Mouse (Mus musculus) neural tube, embryonic 13.5 days (tissue): ENCODE data around the gene Ccng2. TPM values are rescaled to one million over a fixed set of nuclear protein-coding genes. Genes with fewer than 3 reads are reported as not detected.

Experiments
- ATAC-seq: fragments of 200-750 bp; cut with Nextera tagmentation; 2 replicates; pipeline ENCODE4 v1.8.0; 2017; ENCODE audit warnings: low read depth, mild to moderate bottlenecking, moderate TSS enrichment, moderate library complexity
- H3K27ac ChIP-seq: fragments of 300-500 bp; sonication (generic); replicated peaks from 2 replicates; pipeline ENCODE4 v1.5.1; 2015; ENCODE audit warnings: moderate library complexity, mild to moderate bottlenecking, inconsistent platforms
- H3K27me3 ChIP-seq: fragments of 300-500 bp; sonication (generic); 2 replicates; pipeline ENCODE4 v1.6.1; 2015; ENCODE audit warnings: mild to moderate bottlenecking, inconsistent platforms
- H3K36me3 ChIP-seq: fragments of 300-500 bp; sonication (generic); 2 replicates; pipeline ENCODE4 v1.6.1; 2015; ENCODE audit warnings: mild to moderate bottlenecking, inconsistent platforms
- H3K4me1 ChIP-seq: fragments of 300-500 bp; sonication (generic); replicated peaks from 2 replicates; pipeline ENCODE4 v1.6.1; 2015; ENCODE audit warnings: inconsistent platforms
- H3K4me2 ChIP-seq: fragments of 300-500 bp; sonication (generic); 2 replicates; pipeline ENCODE4 v1.6.1; 2015; ENCODE audit warnings: inconsistent platforms, mild to moderate bottlenecking, moderate library complexity
- H3K4me3 ChIP-seq: fragments of 300-500 bp; sonication (generic); 2 replicates; pipeline ENCODE4 v1.5.1; 2015; ENCODE audit warnings: mild to moderate bottlenecking, inconsistent platforms
- H3K9ac ChIP-seq: fragments of 300-500 bp; sonication (generic); 2 replicates; pipeline ENCODE4 v1.6.1; 2015; ENCODE audit warnings: moderate library complexity, mild to moderate bottlenecking, inconsistent platforms
- H3K9me3 ChIP-seq: fragments of 300-500 bp; sonication (generic); 2 replicates; pipeline ENCODE4 v1.6.1; 2016; ENCODE audit warnings: inconsistent platforms
- WGBS: fragments of 180-500 bp; shearing (Covaris S2); methylation state at CpG from one replicate; pipeline ENCODE4 v1.1.7; 2015; 5-methylcytosine and 5-hydroxymethylcytosine counted together
- polyA plus RNA-seq: library from polyadenylated mRNA; unstranded; fragments of >200 nt; fragmentation: Nextera tagmentation; extraction: Ambion mirVana; gene quantifications from 2 replicates; pipeline ENCODE4 v1.2.1, GENCODE M21; 2015

Ccng2 gene
- polyA plus RNA-seq, result 110 and 129 TPM in 2 replicates

DNA sequence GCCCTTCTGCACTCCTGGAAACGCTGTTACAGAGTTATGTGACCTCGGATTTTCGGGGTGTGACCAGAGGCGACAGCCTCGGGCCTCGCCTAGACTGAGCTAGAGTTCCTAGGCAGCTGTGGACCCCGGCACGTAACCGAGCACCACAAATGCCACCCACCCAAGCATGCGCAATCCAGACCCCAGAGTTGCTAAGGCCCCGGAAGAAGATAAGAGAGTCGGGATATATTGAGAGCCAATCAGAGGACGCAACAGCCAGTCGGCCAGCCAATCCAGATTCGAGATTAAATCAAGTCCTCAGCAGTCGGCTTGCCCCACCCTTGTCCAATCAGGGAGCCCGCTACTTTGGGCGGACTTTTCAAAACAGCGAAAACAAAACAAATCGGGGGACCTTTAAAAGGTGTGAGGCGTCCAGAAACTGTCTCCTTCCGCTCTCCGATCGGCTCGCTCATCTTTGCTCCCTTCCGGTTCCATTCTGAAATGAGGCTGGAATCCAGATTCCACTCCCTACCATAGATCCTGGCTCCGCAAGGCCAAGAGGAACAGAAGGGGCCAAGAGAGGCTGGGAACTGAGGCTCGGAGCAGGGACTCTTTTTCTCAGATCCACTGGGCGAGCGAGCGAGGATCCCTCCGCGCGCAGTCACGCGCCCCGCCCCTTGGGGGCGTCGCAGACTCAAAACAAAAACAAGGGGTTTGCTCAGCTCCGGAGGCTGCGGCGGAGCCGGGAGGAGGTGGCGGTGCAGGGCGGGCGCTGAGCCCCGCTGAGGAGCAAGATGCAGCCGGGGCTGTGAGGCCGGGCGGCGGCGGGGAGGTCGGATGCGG, at the start of gene Ccng2:
TSS of gene Ccng2 (plus strand) at position 375 of the 822 bp plus-strand sequence.
- peaks cover 23% of the 10 kb centered on the region for H3K4me1 ChIP-seq
- peaks cover 22% of the 10 kb centered on the region for H3K36me3 ChIP-seq
- peak; percentile 96 for ATAC-seq
- H3K9me3 ChIP-seq, result no peaks in the 10 kb centered on the region
- no peaks in the 10 kb centered on the region for H3K27me3 ChIP-seq
- under 1% methylated on average over 54 of the region's 54 CpGs for WGBS
- peak within 1 kb of the TSS; percentile 97 for H3K27ac ChIP-seq
- peak within 1 kb of the TSS; percentile 61 for H3K4me2 ChIP-seq
- peak within 1 kb of the TSS; percentile 99 for H3K9ac ChIP-seq
- H3K4me3 ChIP-seq, result peak within 1 kb of the TSS; percentile 97

DNA sequence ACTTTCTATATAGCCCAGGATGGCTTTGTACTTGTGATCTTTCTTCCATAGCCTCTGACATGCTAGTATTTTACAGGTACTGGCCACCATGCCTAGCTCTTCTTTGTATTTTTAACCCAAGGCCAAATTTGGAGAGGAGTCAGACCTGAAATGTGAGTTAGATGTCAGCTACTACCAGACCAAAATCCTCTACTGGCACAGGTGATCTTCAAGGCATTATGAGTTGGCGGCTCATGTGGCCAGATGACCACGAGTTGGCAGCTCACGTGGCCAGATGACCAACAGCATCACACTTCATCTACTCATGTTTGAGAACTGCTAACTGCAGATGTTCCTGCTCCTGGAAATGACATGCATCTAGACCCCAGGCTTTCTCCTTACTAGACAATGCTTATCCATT, 48.7 kb upstream of the Ccng2 start:
- no peak for ATAC-seq
- no peaks in the 10 kb centered on the region for H3K4me1 ChIP-seq

DNA sequence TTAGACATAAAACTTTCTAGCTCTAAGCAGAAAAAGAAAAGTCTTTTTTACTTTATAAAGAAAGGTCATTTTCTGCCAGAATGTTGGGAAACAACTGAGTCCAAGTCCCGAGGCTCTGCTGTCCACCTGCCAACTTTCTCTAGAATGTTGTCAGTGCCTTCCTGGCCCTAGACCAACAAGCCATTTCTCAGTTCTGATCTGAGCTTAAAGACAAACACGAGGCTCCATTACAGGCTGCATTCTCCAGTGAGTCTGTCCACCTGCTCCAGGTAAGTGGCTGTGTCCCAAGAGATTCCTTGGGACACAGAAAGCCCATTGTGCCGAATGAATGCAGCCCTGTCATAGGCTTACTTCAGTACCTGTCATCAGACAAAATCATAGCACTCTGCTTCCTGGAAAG, 45.4 kb upstream of the Ccng2 start:
- Histone ChIP-seq H3K27ac (no peak overlapping the region), H3K27me3 (no peaks in the 10 kb centered on the region), H3K4me3 (no peak overlapping the region), H3K4me1 (no peaks in the 10 kb centered on the region), H3K36me3 (no peaks in the 10 kb centered on the region), H3K4me2 (no peak overlapping the region), H3K9ac (no peak overlapping the region), H3K9me3 (no peaks in the 10 kb centered on the region)
- ATAC-seq, result no peak
- 75% methylated on average over 3 of the region's 3 CpGs for WGBS

More for the DNA sequence above, 48.7 kb upstream of the Ccng2 start:
- WGBS, result 87% methylated on average over 3 of the region's 3 CpGs
- H3K4me3 ChIP-seq, result no peak overlapping the region
- H3K4me2 ChIP-seq, result no peak overlapping the region
- no peaks in the 10 kb centered on the region for H3K9me3 ChIP-seq
- no peak overlapping the region for H3K27ac ChIP-seq
- H3K27me3 ChIP-seq, result no peaks in the 10 kb centered on the region
- no peak overlapping the region for H3K9ac ChIP-seq
- no peaks in the 10 kb centered on the region for H3K36me3 ChIP-seq

DNA sequence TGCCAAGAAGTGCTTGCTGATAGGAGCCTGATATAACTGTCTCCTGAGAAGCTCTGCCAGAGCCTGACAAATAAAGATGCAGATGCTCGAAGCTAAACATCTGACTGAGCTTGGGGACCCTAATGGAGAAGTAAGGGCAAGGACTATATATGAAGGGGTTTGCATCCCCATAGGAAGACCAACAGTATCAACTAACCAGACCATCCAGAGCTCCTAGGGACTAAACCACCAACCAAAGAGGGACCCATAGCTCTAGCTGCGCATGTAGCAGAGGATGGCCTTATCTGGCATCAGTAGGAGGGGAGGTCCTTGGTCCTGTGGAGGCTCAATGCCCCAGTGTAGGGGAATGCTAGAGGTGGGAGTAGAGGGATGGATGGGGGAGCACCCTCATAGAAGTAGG, 42.5 kb upstream of the Ccng2 start:
- no peak overlapping the region for H3K4me2 ChIP-seq
- no peak for ATAC-seq
- H3K9me3 ChIP-seq, result no peaks in the 10 kb centered on the region
- no peaks in the 10 kb centered on the region for H3K27me3 ChIP-seq
- H3K4me1 ChIP-seq, result no peaks in the 10 kb centered on the region
- H3K4me3 ChIP-seq, result no peak overlapping the region
- no peak overlapping the region for H3K9ac ChIP-seq
- H3K27ac ChIP-seq, result no peak overlapping the region
- no peaks in the 10 kb centered on the region for H3K36me3 ChIP-seq
- WGBS, result 79% methylated on average over 2 of the region's 2 CpGs

DNA sequence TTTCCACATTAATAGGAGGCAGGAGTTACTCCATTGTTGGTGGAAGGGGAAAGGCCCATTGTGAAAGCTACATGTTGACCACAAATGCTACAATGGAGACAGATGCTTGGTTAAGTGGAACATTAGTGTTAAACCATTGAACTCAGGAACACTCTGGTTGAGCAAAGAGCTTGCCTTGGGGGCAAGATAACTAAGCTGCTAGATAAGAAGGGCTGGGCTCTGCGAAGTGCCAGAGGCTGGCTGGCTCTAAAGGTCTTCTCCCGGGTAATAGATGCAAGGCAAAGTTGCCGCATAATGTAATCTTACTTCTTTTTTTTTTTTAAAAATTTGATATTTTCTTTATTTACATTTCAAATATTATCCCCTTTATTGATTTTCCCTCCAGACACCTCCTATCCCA, 39.9 kb upstream of the Ccng2 start:
- Histone ChIP-seq H3K36me3 (no peaks in the 10 kb centered on the region), H3K27ac (no peak overlapping the region), H3K9ac (no peak overlapping the region), H3K27me3 (no peaks in the 10 kb centered on the region), H3K9me3 (no peaks in the 10 kb centered on the region), H3K4me3 (no peak overlapping the region), H3K4me1 (no peaks in the 10 kb centered on the region), H3K4me2 (no peak overlapping the region)
- ATAC-seq, result no peak
- 87% methylated on average over 3 of the region's 3 CpGs for WGBS

DNA sequence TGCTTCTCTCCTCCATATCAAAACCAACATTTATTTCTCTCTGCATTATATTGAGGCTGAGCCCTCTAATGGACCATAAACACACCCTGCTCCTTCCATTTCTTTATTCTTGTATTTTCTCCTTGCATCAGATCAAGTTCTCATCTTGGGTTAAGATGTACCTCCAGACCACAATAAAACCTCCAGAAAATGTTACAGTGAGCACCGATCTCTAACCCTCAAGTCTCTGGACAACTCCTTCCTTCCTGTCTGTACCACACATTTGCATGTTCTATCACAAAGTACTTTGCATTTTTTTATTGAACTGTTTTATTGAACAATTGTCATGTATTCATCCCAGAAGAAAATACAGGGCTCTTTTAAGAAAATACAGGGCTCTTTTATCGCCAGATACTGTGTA, 37.5 kb upstream of the Ccng2 start:
- no peak overlapping the region for H3K27ac ChIP-seq
- no peak overlapping the region for H3K4me3 ChIP-seq

DNA sequence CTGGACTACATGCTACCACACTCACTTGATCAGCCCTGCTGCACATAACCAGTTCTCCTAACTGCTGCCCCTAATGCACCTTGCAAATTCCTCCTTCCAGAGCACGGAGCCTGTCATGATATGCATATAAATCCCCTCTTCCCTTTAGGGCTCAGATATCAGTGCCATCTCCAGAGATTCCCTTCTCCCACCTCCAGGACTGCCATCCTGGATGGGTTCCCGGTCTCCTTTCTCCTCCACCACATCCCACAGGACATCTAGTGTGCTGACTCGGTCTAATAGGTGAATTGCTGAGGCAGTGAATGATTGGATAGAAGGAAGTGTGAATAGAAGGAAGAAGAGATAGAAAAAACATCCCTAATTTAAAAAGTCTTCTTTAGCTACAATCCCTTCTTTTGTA, 35.3 kb upstream of the Ccng2 start:
- Histone ChIP-seq H3K4me3 (no peak overlapping the region), H3K27ac (no peak overlapping the region), H3K4me2 (no peak overlapping the region), H3K36me3 (no peaks in the 10 kb centered on the region), H3K9ac (no peak overlapping the region), H3K27me3 (no peaks in the 10 kb centered on the region), H3K4me1 (no peaks in the 10 kb centered on the region), H3K9me3 (no peaks in the 10 kb centered on the region)
- no peak for ATAC-seq
- WGBS, result 68% methylated on average over 3 of the region's 3 CpGs

More for the DNA sequence above, 37.5 kb upstream of the Ccng2 start:
- H3K9ac ChIP-seq, result no peak overlapping the region
- no peak for ATAC-seq
- no peaks in the 10 kb centered on the region for H3K27me3 ChIP-seq
- no peaks in the 10 kb centered on the region for H3K4me1 ChIP-seq
- 87% methylated on average over 2 of the region's 2 CpGs for WGBS
- no peaks in the 10 kb centered on the region for H3K9me3 ChIP-seq
- no peaks in the 10 kb centered on the region for H3K36me3 ChIP-seq
- no peak overlapping the region for H3K4me2 ChIP-seq

DNA sequence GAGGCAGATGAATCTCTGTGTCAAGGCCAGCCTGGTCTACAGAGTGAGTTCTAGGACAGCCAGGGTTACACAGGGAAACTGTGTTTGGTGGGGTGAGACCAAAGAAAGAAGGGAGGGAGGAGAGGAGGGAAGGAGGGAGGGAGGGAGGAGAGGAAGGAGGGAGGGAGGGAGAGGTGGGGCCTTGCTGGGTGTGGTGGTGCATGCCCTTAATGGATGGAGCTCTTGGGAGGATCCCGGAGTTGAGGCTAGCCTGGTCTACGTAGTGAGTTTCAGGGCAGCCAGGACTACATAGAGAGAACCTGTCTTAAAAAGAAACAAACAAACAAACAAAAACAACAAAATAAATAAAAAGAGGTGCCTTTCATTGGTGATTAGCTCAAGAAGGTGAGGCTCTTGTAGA, 34.2 kb upstream of the Ccng2 start:
- no peak overlapping the region for H3K9ac ChIP-seq
- no peak overlapping the region for H3K27ac ChIP-seq
- no peak overlapping the region for H3K4me3 ChIP-seq
- ATAC-seq, result no peak
- H3K4me1 ChIP-seq, result no peaks in the 10 kb centered on the region
- H3K4me2 ChIP-seq, result no peak overlapping the region
- H3K9me3 ChIP-seq, result no peaks in the 10 kb centered on the region
- H3K27me3 ChIP-seq, result no peaks in the 10 kb centered on the region
- H3K36me3 ChIP-seq, result no peaks in the 10 kb centered on the region
- WGBS, result 78% methylated on average over 2 of the region's 2 CpGs

DNA sequence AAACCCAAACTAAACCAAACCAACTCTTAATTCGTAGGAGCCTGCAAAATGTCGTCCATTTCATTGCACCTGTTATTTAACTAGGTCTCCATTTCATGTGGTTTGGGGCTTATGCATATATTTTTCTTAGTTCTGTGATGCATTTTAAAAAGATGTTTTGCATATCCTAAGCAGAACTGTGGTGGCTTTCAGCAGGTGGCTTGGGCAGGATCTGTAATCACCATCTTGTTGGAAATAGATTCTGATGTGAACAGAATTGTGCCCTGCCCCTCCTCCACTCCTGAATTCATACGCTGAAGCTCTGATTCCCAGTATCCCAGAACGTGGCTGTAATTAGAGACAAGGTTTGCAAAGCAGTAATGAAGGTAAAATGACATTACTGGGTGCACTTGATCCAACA, 32.9 kb upstream of the Ccng2 start:
- Histone ChIP-seq H3K36me3 (no peaks in the 10 kb centered on the region), H3K4me3 (no peak overlapping the region), H3K9ac (no peak overlapping the region), H3K4me2 (no peak overlapping the region), H3K27ac (no peak overlapping the region), H3K27me3 (no peaks in the 10 kb centered on the region), H3K9me3 (no peaks in the 10 kb centered on the region), H3K4me1 (no peaks in the 10 kb centered on the region)
- WGBS, result 77% methylated on average over 4 of the region's 4 CpGs
- ATAC-seq, result no peak

DNA sequence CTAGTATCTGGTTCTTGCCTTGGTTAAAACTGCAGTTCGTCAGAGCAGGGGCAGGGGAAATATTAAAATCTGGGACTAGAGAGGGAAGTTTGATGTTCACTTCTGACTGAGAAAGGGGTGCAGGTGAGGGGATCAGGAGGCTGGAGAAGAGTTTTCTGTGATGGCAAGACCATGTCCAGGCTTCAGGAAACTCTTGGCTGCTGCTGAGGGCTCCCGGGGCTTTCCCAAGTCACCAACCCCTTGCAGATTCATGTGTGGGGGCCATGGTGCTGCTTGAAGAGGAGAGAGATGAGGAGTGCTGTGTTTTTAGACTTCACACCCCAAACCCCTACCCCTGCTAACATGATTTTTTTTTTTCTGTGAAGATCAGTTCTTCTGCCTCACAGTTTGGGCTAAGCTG, 32.5 kb upstream of the Ccng2 start:
- no peaks in the 10 kb centered on the region for H3K9me3 ChIP-seq
- H3K36me3 ChIP-seq, result no peaks in the 10 kb centered on the region
- H3K9ac ChIP-seq, result no peak overlapping the region
- no peaks in the 10 kb centered on the region for H3K4me1 ChIP-seq
- H3K4me3 ChIP-seq, result no peak overlapping the region
- ATAC-seq, result no peak
- H3K27me3 ChIP-seq, result no peaks in the 10 kb centered on the region
- 75% methylated on average over 2 of the region's 2 CpGs for WGBS
- no peak overlapping the region for H3K4me2 ChIP-seq
- no peak overlapping the region for H3K27ac ChIP-seq

DNA sequence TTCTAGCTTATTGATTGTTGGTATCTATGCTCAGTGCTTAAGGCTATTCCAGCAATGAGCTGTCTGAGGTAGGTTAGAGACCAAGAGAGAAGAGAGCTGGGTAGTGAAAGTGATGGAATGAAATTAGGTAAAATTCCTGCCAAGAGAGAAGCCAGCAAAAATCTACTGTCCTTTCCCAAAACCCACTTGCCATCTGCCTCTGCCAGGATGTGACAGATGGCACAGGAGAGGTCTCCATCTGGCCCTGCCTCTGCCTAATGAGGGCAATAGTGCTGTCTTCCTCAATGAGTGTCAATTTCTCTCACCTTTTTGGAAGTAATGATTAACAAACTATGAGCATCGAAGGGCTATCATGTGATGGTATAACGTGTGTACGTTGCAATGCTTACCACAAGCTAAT, 31.2 kb upstream of the Ccng2 start:
- ATAC-seq, result no peak
- Histone ChIP-seq H3K27me3 (no peaks in the 10 kb centered on the region), H3K4me1 (no peaks in the 10 kb centered on the region), H3K9ac (no peak overlapping the region), H3K4me2 (no peak overlapping the region), H3K27ac (no peak overlapping the region), H3K4me3 (no peak overlapping the region), H3K36me3 (no peaks in the 10 kb centered on the region), H3K9me3 (no peaks in the 10 kb centered on the region)
- WGBS, result 82% methylated on average over 3 of the region's 3 CpGs

DNA sequence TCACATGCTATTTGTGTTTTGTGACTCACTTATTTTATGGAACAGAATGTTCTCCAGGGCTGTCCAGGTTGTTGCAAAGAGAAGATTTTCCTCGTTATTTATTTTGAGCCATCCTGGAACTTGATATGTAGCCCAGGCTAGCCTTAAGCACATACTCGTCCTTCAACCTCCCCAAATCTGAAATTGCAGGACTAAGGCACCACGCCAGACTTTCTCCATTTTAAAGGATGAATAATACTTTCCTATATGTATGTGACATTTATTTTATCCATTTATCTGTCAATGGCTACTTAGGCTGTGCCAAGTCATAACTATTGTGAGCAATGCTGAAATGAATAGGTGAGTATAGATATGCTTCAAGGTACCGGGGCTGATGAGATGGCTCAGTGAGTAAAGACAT, 30.5 kb upstream of the Ccng2 start:
- Histone ChIP-seq H3K9me3 (no peaks in the 10 kb centered on the region), H3K9ac (no peak overlapping the region), H3K36me3 (no peaks in the 10 kb centered on the region), H3K4me2 (no peak overlapping the region), H3K4me3 (no peak overlapping the region), H3K27ac (no peak overlapping the region), H3K27me3 (no peaks in the 10 kb centered on the region), H3K4me1 (no peaks in the 10 kb centered on the region)
- no peak for ATAC-seq
- 85% methylated on average over 4 of the region's 4 CpGs for WGBS
